Mouse (Mus musculus) gastrocnemius, postnatal 25 days (tissue): ENCODE data around the gene Ppp3cb. TPM values are rescaled to one million over a fixed set of nuclear protein-coding genes. Genes with fewer than 3 reads are reported as not detected.
A peak's percentile ranks its signal among the peaks of the same experiment; 100 is the strongest.
"Not testable (repeated sequence)": the region's sequence is repeated elsewhere in the genome, so short reads cannot be mapped to it uniquely, and the experiment has no call there.

Source experiments
- DNase-seq: peaks from one replicate; pipeline ENCODE4 v3.0.0; 2022
- long read RNA-seq, 2 experiments: library from polyadenylated mRNA; stranded (forward); transcript quantifications; one replicate each; pipeline ENCODE4 v2.0.0; 2021
- total RNA-seq, 2 experiments: library from RNA; stranded (reverse); gene quantifications; 1 replicate in 1 of 2; 2 replicates in 1 of 2; pipeline ENCODE4 v1.2.3; 2021

Ppp3cb gene
- total RNA-seq, result 100 to 1,000 TPM; 114 to 140 TPM
- long read RNA-seq, experiment 1, transcript Ppp3cb-202 (14 exons, 3,831 nt), result major isoform, 6 of 47 reads
- long read RNA-seq, experiment 1, partial matches to known transcripts, result 3 of 47 reads
- long read RNA-seq, experiment 1, other reads (novel, unspliced or antisense), result 36 of 47 reads
- long read RNA-seq, experiment 2, transcript Ppp3cb-202 (14 exons, 3,831 nt), result major isoform, 8 of 58 reads
- long read RNA-seq, experiment 2, partial matches to known transcripts, result 4 of 58 reads
- long read RNA-seq, experiment 2, other reads (novel, unspliced or antisense), result 43 of 58 reads

DNA sequence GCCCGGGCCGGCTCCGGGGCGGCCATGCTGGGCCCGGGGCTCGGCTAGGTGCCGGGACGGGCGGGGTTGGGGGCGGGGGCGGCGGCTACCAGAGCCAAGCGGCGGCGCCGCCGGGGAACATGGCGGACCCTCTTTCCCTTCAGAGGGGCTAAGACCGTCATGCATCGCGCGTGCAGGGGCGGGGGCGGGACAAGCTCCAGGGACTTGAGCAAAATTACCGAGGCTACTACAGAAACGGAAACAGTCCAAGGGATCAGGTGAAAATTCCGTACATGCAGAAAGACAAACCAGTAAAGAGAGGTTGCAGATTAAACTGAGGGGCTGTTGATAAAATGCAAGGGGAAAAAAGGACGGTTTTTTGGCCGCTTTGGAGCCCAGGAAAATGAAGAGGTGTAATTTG is at the start of gene Ppp3cb:
TSS of gene Ppp3cb (minus strand) at position 159 of the 400 bp plus-strand sequence.
- DNase-seq, result peak; percentile 86

DNA sequence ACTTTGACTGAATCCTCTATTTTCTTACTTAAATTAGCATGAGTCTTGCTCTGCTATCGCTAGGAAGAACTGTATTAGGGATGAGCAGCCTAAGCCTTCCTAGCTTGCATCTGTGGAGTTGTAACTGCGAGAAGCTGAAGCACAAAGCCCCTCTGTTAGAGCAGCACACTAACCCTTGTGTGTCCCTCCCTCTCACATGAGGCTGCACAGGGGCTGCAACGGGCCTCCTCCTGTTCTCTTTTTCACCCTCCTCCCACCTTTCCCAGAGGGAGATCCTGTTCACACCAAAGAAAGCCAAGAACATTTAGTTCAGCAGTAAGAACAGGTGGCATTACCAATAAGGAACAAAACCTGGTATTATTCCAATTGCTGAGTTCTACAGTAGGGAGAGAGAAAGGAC is 49.4 kb upstream of the Ppp3cb start:
- peak; percentile 57 for DNase-seq

DNA sequence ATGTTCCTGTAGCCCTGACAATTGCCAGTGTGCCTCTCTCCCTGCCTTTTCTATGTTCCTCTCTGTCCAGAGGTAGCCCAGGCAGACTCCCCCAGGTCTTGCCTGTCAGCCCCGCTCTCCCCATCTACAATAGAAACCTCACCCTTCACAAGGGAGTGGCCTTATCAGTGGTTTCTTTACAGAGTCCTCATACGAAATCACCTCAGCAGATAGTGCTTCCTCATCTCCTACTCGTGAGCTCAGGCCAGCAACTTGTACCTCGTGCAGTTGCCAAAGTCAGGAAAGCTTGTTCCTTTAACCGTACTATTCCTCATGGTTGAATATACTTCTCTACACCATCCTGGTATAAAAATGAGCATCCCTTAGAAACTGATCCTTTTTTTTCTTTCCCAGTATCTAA is 41.1 kb upstream of the Ppp3cb start:
- no peak for DNase-seq

DNA sequence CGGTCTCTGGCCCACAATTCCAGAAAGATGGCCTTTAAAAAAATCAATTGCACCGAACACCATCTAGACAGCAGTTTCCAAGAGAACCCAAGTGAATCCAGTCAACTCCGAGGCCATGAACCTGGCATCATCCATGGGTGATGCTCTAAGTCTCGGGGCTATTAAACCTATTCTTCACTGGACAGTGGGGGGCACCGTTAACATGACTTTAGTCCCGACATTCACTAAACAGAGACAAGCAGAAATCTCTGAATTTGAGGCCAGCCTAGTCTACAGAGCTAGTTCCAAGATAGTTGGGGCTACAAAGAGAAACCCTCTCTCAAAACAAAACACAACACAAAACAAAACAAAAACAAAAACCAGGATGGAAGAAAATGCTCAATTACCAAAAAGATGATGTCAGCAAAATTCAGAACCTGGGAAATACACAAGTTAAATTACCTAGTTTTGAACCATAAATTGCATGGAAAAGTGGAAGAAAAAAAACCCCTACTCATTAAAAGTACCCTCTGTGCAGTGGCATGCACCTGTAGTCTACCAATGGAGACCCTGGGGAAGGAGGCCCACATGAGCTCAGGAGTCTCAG is 32.5 kb upstream of the Ppp3cb start:
- no peak for DNase-seq

DNA sequence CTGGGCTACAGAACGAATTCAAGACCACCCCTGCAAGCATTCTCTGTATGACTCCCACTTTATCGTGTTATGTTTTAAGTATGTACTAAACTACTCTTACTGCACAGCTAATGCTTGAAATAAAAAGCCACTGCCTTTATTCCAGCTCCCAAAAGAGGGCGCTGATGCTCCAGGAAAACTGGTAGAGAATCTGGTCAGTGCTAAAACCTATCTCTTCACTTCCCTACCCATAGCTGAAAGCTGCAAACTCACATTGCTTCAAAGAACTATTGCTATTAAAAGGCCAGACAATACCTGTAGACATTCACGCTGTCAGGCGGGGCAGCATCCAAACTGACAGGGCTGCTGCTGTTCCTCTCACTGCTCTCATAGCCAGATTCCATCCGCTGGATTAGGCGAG is 29.8 kb upstream of the Ppp3cb start:
- DNase-seq, result peak; percentile 49

DNA sequence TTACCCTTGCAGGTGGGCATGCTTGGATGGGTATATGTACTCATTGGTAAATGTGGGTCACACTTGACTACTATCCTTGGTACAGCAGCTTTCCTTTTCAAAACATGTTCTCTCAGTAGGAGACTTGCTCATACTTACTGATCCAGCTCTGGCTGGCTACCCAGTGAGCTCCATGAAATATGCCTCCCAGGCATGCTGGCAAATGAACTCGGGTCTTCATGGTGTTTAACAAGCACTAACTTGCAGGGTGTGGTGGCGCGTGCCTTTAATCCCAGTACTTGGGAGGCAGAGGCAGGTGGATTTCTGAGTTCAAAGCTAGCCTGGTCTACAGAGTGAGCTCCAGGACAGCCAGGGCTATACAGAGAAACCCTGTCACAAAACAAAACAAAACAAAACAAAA is 26.8 kb upstream of the Ppp3cb start:
- not testable (repeated sequence) for DNase-seq

DNA sequence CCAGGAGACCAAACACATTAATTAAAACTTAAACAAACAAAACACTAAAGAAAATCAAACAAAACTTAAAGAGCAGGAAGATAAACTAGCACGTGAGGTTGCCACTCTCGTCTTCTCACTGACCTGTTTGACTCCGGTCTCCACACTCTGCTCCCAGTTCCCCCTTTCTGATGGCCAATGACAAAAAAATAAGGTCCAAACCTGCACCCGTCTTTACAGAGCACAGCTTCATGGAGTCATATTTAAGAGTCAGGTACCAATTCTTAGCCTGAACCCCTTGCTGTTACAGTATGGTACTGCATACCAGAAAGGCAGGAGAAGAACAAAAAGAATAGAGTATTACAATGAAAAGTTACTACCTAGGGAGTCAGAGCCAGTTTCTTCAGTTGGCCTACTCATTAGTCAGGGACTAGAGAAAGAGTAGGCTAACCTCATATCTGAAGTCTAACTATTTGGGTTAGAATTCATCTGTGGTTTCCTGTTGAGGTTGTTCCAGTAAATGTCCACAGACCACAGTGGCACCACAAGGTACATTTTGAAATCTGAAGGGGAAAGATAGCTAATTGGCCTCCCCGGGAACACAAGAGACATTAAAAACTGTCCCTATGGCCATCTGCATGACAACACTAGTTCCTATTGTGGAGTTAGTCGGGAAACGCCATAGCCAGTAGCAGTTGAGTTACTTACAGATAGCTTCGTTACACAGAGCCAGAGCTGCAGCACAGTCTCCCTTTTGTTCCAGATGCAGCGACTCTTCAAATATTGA is 19.1 kb upstream of the Ppp3cb start:
- no peak for DNase-seq

DNA sequence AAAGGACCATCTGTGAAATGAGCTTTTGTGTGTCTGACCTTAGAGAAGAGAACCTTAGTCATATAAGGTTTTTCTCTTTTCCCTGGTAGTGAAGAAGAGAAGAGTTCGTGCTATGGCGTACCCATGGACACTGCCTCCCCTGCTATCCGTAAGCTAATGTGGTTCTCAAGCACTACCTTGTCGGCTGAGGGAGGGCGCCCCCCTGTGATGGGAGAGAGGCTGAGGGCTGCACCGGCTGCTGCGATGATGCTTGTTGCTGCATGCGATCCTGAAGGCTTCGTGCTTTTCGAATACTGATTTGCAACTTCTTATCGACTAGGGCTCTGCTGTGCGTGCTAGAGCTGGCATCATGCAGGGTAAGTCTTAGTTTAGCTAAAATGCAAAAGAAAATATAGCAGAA is 18.3 kb upstream of the Ppp3cb start:
- no peak for DNase-seq

DNA sequence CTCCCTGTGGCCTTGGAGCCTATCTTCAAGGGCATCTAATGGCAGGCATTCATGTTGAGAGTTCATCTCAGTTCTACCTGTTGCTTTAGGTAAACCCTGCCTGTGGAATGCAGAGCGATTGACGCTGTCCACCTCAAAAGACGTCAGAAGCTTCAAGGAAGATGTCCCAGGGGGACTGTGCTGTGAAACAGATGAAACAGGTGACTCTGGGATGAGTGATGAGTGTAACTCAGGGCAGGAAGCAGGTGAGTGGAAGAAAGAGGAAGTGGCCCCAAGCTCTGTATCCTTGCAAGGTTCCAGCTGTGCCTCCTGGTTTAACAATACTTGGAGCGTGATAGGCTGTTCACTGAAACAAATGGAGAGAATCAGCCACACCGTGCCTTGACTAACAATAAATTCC is 15.5 kb upstream of the Ppp3cb start:
- DNase-seq, result no peak

DNA sequence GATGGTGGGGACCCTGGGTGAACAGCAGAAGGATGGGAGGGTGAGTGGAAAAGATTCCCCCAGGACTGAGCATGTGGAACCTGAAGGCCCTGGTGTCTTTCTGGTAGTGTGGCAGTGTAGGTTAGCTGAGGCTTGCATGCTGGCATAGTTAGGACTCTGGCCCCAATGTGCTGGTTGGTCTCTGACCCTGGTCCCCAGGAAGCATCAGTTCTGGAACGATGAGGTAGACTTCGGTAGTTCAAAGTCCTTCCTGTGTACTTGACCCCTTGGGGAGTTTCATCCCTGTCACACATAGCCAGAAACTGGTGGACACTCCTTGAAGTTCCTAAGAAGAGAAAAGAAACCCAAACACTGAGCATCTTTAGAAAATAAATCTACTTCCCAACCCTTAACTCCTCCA is 3.8 kb upstream of the Ppp3cb start:
- no peak for DNase-seq

DNA sequence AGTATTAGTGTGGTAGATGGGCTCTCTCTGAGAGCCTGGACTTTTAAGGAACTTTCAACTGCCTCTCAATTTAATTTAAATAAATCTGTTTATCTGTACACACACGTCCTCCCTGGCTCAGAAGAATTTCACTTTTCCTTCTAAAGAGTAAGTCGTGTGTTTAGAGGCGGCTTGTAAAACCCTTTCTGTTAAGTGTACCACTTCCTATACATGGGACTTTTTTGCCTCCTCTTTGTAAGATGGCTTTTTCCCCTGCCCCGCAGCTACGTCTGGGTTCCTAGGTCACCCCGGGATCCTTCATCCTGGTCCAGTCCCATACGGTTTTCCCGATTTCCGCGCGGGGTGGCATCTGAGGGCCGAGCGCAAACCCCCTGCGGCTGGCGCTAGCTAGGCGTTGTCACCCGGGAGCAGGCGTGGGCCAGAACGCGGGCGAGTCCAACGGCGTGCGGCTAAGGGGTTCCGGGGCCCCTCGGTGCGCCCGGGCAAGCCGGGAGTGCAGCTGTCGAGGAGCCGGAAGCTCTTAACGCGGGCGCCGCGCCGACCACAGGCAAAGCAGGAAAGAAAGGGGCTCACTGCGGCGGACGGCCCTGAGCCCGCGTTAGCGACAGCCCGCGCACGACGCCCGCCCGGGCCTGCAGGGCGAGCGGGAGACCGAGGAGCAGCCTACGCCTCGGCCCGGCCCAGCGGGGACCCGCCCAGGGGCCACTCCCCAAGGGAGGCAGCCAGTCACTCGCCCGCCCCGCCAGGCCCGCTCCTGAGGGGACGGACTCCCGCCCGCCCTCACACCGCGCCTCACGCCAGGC is 643 bp downstream of the Ppp3cb start:
- peak; percentile 95 for DNase-seq

DNA sequence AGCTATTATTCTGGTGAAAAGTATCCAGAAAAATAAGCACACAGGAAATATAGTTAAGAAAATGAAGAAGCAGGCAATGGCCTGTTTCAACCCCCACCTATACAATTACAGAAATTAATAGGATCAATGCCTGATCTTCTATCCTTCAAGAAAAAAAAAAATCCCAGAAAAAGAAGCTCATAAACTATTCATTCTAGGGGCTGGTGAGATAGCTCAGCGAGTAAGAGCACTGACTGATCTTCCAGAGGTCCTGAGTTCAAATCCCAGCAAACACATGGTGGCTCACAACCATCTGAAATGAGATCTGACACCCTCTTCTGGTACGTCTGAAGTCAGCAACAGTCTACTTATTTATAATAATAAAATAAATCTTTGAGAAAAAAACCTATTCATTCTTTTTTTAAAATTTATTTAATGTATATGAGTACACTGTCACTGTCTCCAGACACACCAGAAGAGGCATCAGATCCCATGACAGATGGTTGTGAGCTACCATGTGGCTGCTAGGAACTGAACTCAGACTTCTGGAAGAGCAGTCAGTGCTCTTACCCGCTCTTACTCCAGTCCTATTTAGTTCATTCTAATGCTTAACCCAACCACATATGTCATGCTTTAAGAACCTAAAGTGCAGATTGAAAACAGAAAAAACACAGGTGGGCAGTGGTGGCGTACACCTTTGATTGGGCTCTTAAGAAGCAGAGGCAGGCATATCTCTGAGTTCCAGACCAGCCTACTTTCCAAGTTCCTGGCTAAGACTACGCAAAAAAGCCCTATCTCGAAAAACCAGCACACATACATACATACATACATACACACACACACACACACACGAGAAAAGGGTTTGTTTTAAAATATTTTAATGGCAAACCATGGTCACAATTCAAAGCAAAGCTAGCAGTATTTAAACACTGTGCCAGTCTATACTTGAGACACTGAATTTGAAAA is 1.6 kb downstream of the Ppp3cb start:
- no peak for DNase-seq

DNA sequence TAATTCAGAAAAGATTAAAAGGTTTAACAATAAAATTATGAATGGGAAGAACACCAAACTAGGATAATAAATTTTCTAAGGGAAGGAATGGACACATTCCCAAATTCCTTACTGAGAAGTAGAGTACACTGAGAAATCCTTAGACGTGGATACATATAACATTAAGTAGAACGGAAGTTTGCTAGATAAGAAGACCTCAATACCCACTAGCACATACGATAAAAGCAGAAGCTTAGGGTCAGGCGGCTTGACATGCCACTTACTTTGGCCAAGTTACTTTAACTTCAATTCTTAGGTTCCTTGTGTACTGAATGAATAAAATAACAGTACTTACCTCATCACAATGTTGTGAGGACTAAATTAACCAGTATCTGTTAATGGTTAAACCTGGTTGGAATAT is 16.7 kb downstream of the Ppp3cb start:
- DNase-seq, result no peak

DNA sequence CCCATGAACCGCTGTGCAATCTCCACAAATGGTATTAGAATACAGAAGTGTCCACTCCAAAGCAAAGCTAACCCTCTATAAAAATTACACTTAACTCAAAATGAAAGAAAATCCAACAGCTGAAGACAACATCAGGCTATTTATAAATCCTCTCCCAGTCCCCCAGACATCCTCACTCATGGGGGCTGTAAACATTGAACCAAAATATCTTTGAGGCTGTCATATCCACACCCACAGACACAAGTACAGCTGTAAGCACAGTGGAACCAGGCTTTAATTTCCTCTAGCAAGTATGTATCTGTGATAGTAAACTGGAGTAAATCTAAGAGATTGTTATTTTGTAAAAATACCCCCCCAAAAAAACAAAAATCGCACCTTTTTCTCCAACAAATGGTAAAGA is 26.2 kb downstream of the Ppp3cb start:
- no peak for DNase-seq

DNA sequence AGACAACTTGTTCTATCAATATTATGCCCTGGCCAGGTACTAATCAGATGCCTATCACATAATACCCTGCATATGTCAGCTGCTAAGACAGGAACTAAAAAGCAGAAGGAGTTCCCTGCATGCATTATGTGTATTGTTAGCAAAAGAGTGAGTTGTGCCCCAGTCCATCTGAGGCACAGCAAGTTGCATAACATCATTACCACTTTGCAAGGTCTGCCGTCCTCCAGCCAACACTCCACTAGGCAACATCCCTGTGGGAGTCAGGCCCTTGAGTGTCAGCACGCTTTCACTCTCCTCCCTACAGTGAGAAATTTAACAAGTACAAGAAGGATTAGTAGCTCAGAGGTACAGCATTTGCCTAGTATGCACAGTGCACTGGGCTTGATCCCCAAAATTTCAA is 37.9 kb downstream of the Ppp3cb start:
- no peak for DNase-seq

DNA sequence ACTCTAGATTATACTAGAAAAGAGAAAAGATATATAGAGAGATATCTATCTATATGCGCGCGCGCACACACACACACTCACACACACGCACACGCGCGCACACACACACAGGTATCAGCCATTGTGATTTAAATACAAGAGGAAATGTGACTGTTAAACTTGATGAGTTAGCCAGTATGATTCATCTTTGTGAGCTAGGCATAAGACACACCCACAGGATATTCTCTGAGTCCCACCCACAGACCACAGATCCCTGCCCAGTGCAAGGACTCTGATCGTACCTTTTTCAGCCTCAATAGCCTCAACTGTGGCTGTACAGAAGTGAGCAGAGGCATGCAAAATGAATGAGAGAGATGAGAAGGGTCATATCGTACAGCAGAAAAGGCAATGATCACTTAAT is 43.4 kb downstream of the Ppp3cb start:
- no peak for DNase-seq

DNA sequence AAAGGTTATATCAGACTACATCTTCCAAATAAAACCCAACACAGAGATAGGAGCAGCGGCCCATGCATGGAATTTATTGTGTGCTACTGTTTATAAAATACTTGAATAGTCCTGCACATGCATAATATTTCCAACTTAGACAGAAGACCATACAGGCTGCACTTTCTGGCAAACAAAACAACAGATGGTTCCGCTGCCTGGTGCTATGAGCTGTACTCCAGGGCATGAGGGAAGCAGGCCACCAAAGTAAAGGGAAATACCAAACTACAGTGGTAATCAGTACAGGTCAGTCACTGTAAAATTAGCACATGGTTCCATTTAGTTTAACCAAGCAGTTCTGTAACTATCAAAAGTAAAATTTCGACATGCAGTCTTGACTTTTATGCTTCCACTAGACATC is 46.4 kb downstream of the Ppp3cb start:
- no peak for DNase-seq

DNA sequence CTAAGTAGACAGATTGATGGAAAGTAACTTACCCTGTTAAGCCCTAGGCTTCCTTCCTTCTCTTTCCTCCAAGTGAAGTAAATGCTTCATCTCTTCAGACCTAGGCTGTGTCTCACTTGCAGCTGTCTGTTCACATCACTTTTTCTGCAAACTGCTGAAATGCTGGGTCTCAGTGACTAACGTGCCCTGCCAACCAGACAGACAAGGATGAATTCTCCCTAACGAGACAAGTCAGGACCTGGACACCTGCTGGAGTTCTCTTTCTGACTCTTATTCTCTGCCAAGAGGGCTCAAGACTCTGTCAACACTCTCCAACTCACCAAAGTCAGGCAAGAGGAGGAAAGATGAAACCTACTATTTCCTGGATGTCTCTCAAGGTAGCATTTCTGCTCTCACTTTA is 49.8 kb downstream of the Ppp3cb start, which contains the start of gene Mss51:
TSS of gene Mss51 (minus strand) at position 299 of the 400 bp plus-strand sequence.
- DNase-seq, result peak; percentile 24

DNA sequence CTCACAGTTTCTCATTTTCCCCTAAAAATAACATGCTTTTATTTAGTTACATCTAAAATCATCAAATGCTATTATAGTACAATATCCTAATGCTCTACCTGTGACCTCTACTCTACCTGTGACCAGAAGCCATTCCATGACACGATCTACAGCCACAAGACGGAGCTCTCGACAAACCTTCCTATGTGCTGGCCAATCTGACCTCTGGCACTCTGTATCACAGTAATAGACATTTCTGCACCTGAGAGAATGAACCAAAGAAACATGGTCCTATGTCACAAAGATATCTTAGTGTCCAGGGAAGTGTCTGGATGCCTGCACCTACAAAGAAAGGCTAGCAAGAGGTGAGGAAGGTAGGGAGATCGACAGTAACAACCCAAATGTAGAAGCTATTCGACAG is 60.3 kb downstream of the Ppp3cb start:
- DNase-seq, result no peak

DNA sequence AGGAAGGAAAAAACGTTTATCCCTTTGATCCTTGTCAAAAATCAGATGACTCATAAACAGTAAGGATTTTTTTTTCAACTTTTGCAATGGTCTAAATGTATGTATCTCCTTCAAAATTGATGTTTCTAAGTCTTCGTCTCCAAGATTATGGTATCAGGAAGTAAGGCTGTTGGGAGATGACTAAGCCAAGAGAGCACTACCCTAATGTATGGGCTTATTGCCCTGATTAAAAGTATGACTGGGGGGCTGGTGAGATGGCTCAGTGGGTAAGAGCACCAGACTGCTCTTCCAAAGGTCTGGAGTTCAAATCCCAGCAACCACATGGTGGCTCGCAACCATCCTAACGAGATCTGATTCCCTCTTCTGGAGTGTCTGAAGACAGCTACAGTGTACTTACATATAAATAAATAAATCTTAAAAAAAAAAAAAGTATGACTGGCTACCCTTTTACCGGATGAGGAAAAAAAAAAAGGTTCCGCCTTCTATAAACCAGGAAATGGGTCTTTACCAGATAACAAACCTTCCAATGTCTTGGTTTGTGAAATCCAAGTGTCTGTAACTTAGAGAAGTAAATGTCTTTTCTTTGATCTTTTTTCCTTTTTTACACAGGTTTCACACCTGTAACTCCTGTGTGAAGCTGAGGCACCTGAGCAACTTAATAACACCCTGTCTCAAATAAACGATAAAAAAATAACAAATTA is 64.2 kb downstream of the Ppp3cb start:
- DNase-seq, result no peak

DNA sequence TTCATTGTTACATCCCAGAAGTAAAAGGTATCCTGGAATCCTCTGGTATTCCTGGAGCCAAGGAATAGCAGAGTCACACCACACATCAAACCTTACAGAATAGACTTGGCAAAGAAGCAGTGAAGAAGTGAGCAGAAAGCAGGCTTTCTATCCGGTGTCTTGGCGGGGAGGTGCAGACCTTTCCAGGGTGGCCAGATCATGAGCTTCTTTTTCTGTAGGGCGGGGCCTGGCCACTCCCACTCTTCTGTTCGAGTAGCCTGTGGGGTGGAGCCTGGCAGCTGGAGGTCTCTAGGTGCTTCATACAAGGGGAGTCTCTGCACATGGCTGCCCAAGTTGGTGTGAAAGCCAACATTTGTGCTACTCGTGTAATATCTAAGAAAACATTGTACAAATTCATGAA is 65.2 kb downstream of the Ppp3cb start:
- no peak for DNase-seq
